Mouse (Mus musculus) ES-Bruce4 (cell line): ENCODE measurements around the gene Jun. TPM values are rescaled to one million over a fixed set of nuclear protein-coding genes. Genes with fewer than 3 reads are reported as not detected.

Experiments used
- H3K27ac ChIP-seq: 2 replicates; pipeline ENCODE4 v1.5.1; 2012; ENCODE audit warnings: low read length, inconsistent platforms; ENCODE audit not compliant: insufficient read depth
- H3K27me3 ChIP-seq: 2 replicates; pipeline ENCODE4 v1.6.1; 2012; ENCODE audit warnings: mild to moderate bottlenecking, low read length, inconsistent platforms; ENCODE audit not compliant: control insufficient read depth, poor library complexity, insufficient read depth, severe bottlenecking
- H3K36me3 ChIP-seq: 2 replicates; pipeline ENCODE4 v1.6.1; 2012; ENCODE audit warnings: inconsistent platforms, mild to moderate bottlenecking, low read length, moderate library complexity; ENCODE audit not compliant: control insufficient read depth, poor library complexity, insufficient read depth, severe bottlenecking
- H3K4me1 ChIP-seq: one replicate; pipeline ENCODE4 v1.8.1; 2011; ENCODE audit warnings: low read length; ENCODE audit not compliant: control insufficient read depth, insufficient read depth
- H3K4me3 ChIP-seq: 2 replicates; pipeline ENCODE4 v1.5.1; 2011; ENCODE audit warnings: low read depth, mild to moderate bottlenecking, low read length
- H3K9ac ChIP-seq: 2 replicates; pipeline ENCODE4 v1.6.1; 2012; ENCODE audit warnings: low read depth, mild to moderate bottlenecking, inconsistent platforms; ENCODE audit not compliant: poor library complexity, severe bottlenecking
- H3K9me3 ChIP-seq: replicated peaks from 2 replicates; pipeline ENCODE4 v1.6.1; 2012; ENCODE audit warnings: mild to moderate bottlenecking, low read length, inconsistent platforms; ENCODE audit not compliant: control insufficient read depth, poor library complexity, insufficient read depth, severe bottlenecking
- CTCF ChIP-seq: IDR thresholded peaks from one replicate; pipeline ENCODE4 v1.8.1; 2011; ENCODE audit warnings: low read depth, low read length
- EP300 ChIP-seq: IDR thresholded peaks from 2 replicates; pipeline ENCODE4 v1.6.1; 2011; ENCODE audit warnings: low read depth, low read length; ENCODE audit not compliant: insufficient read depth
- POLR2A ChIP-seq: IDR thresholded peaks from one replicate; pipeline ENCODE4 v1.8.1; 2011; ENCODE audit warnings: low read length; ENCODE audit not compliant: insufficient read depth
- polyA plus RNA-seq: library from polyadenylated mRNA; stranded (reverse); fragments of >200 nt; gene quantifications from 2 replicates; pipeline ENCODE4 v1.2.4, GENCODE M21; 2011; ENCODE audit warnings: low read depth; ENCODE audit not compliant: missing spikeins, insufficient read depth, insufficient read length

The Jun gene
- polyA plus RNA-seq, 1 experiment = 16.7 TPM

- TF ChIP-seq EP300 = no peak
- no peak for TF ChIP-seq POLR2A
- no peak for TF ChIP-seq CTCF
Observed at GRCm38 (mm10) chr4:95049153-95049552, 2.9 kb downstream of the Jun start.

GRCm38 (mm10) chr4:95048731-95049100, 3.3 kb downstream of the Jun start:
- Histone ChIP-seq H3K36me3 (no peaks in the 10 kb centered on the region), H3K4me3 (no peak overlapping the region)
- TF ChIP-seq CTCF (no peak), EP300 (no peak), POLR2A (no peak)

More at GRCm38 (mm10) chr4:95049153-95049552, 2.9 kb downstream of the Jun start:
- Histone ChIP-seq H3K27me3 (no peaks in the 10 kb centered on the region), H3K4me1 (no peaks in the 10 kb centered on the region), H3K4me3 (no peak overlapping the region), H3K27ac (no peak overlapping the region), H3K9me3 (no peaks in the 10 kb centered on the region), H3K36me3 (no peaks in the 10 kb centered on the region), H3K9ac (no peak overlapping the region)

GRCm38 (mm10) chr4:95048021-95048730, 3.8 kb downstream of the Jun start:
- Histone ChIP-seq H3K4me1 (no peaks in the 10 kb centered on the region), H3K27ac (no peak overlapping the region), H3K9ac (no peak overlapping the region), H3K9me3 (no peaks in the 10 kb centered on the region), H3K4me3 (no peak overlapping the region), H3K27me3 (no peaks in the 10 kb centered on the region), H3K36me3 (no peaks in the 10 kb centered on the region)
- TF ChIP-seq CTCF = no peak

More at GRCm38 (mm10) chr4:95048731-95049100, 3.3 kb downstream of the Jun start:
- no peak overlapping the region for H3K9ac ChIP-seq
- no peaks in the 10 kb centered on the region for H3K27me3 ChIP-seq
- no peaks in the 10 kb centered on the region for H3K4me1 ChIP-seq
- H3K27ac ChIP-seq = no peak overlapping the region
- H3K9me3 ChIP-seq = no peaks in the 10 kb centered on the region

DNA sequence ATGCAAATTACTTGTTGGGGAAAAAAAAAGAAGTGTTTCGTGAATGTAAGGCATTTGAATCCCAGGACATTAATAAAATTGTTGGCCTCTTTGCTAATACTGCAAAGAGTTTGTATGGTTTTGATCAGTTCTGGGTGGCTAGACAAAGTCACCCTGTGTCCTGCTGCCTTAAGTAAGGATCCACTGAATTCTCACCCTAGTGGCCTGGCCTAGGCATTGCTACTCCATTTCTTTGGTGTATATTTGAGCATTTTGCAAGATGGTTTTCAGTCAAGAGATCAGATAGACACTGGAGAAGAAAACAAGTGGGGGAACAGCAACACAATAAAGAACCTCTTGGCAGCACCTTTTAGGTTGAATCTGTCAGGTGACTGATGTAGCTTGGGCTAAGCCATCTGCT, 6.9 kb downstream of the Jun start:
- TF ChIP-seq CTCF (no peak), EP300 (no peak), POLR2A (no peak)
- Histone ChIP-seq H3K4me1 (no peaks in the 10 kb centered on the region), H3K36me3 (no peaks in the 10 kb centered on the region), H3K9ac (no peak overlapping the region), H3K27ac (no peak overlapping the region), H3K27me3 (no peaks in the 10 kb centered on the region), H3K4me3 (no peak overlapping the region), H3K9me3 (no peaks in the 10 kb centered on the region)

DNA sequence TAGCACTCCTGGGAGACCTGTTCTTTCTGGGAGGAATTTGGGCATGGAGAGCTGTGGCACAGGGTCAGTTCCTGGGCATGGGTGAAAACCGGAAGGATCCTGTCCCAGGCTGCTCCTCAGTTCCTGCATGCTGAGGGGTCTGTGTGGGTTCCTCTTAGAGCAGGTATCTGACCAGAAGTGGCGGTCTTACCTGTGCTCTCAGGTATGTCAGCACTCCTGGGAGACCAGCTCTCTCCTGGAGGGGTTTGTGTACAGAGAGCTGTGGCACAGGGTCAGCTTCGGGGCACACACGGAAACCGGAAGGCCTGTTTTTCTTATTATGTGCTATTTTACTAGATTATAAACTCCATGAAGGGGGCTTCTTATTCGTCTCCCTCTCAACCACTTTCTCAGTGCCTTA, 7.3 kb downstream of the Jun start:
- no peak for TF ChIP-seq EP300
- no peak for TF ChIP-seq CTCF
- TF ChIP-seq POLR2A = no peak
- Histone ChIP-seq H3K9me3 (no peaks in the 10 kb centered on the region), H3K36me3 (no peaks in the 10 kb centered on the region), H3K27ac (no peak overlapping the region), H3K9ac (no peak overlapping the region), H3K4me1 (no peaks in the 10 kb centered on the region), H3K27me3 (no peaks in the 10 kb centered on the region), H3K4me3 (no peak overlapping the region)

DNA sequence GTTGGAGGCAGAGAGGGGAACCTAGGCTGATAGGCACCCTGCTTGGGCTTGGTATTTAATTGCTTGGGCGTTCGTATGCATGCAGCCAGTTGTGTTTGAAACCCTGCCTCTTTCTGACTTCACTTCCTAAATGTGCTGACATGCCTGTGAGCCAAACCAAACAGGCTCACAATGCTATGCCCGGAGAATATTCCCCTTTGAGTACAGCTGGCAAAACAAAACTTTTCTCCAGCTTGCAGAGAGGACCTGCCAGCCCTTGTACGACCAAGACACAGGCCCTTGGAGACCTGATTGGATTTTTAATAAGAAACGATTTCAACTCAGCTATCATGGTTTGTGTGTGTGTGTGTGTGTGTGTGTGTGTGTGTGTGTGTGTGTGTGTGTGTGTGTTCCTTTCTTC, 14.0 kb downstream of the Jun start:
- Histone ChIP-seq H3K27me3 (no peaks in the 10 kb centered on the region), H3K9ac (no peak overlapping the region), H3K36me3 (no peaks in the 10 kb centered on the region), H3K9me3 (no peaks in the 10 kb centered on the region), H3K4me1 (no peaks in the 10 kb centered on the region), H3K27ac (no peak overlapping the region), H3K4me3 (no peak overlapping the region)
- TF ChIP-seq POLR2A (no peak), CTCF (no peak), EP300 (no peak)
